8 mouse cellular contexts compared by ENCODE assay signal in genomic region chr7:89370917-89371316, GRCm38 (mm10). TPM values are rescaled to one million over a fixed set of nuclear protein-coding genes. Genes with fewer than 3 reads are reported as not detected.
DNase-seq lines count a peak whose midpoint lies in the region; ATAC-seq and TF ChIP-seq lines count a peak whose summit lies in the region.

No protein-coding gene starts in this region.

- peaks cover 14% of the 10 kb centered on the region for H3K4me1 ChIP-seq in kidney, embryonic 16.5 days (ENCODE audit: insufficient read depth, low read length)
- no peaks in the 10 kb centered on the region for H3K4me1 ChIP-seq in MEL (ENCODE audit: control insufficient read depth in 1 of 2, insufficient read depth in 2 of 2, low read length in 2 of 2)

- 47% methylated on average over 1 of the region's 1 CpGs for WGBS in kidney, embryonic 16.5 days

- no peak overlapping the region for H3K27ac ChIP-seq in kidney, embryonic 16.5 days (ENCODE audit: low read length)
- no peak overlapping the region for H3K27ac ChIP-seq in MEL (ENCODE audit: control insufficient read depth, low read depth, low read length)

- peak in 1 of 3 experiments; percentile 6; a peak in 1 of 6 replicates for TF ChIP-seq CTCF in MEL (IDR thresholded peaks at IDR 0.05 in 2 of 3, conservative IDR thresholded peaks at IDR 0.05 in 1 of 3; ENCODE audit: control insufficient read depth in 1 of 3, insufficient read depth in 1 of 3, low read depth in 2 of 3, low read length in 3 of 3, poor library complexity in 1 of 3, severe bottlenecking in 1 of 3)
- peak; percentile 31; the same call in 1 of the 2 replicates for TF ChIP-seq CTCF in brain, embryonic 14.5 days (IDR thresholded peaks at IDR 0.05; ENCODE audit: borderline replicate concordance, extremely low read depth, insufficient read depth, insufficient read length)

- no peak overlapping the region for H3K4me2 ChIP-seq in kidney, embryonic 16.5 days (replicated peaks; ENCODE audit: low read depth, low read length)

- H3K9ac ChIP-seq in kidney, embryonic 16.5 days (replicated peaks; ENCODE audit: low read length): no peak overlapping the region
- no peak overlapping the region for H3K9ac ChIP-seq in MEL (ENCODE audit: control insufficient read depth, low read depth, low read length, poor library complexity, severe bottlenecking)

- TF ChIP-seq EP300 in MEL (IDR thresholded peaks at IDR 0.05; ENCODE audit: low read depth in 1 of 2, low read length in 2 of 2): no peak

- H3K36me3 ChIP-seq in kidney, embryonic 16.5 days (ENCODE audit: insufficient read depth, low read length): no peaks in the 10 kb centered on the region
- no peaks in the 10 kb centered on the region for H3K36me3 ChIP-seq in MEL (ENCODE audit: control insufficient read depth in 1 of 2, insufficient read depth in 2 of 2, low read length in 2 of 2)
- no peaks in the 10 kb centered on the region for H3K36me3 ChIP-seq in splenic B cell, adult 2 months (ENCODE audit: control insufficient read depth, insufficient read depth, low read length, poor library complexity, severe bottlenecking)

- peak; percentile 10 for TF ChIP-seq RAD21 in MEL (IDR thresholded peaks at IDR 0.05; ENCODE audit: low read depth, low read length)

- no peak for ATAC-seq in kidney, embryonic 16.5 days (ENCODE audit: low FRiP score, low TSS enrichment)
- ATAC-seq in hematopoietic stem cell, adult 5-6 weeks (replicated peaks in 1 of 2; ENCODE audit: insufficient read depth in 1 of 2, low FRiP score in 2 of 2, low TSS enrichment in 1 of 2, low read depth in 1 of 2, poor library complexity in 2 of 2, severe bottlenecking in 2 of 2): peak; percentile 76 to 83; a peak in 3 of 4 replicates

- no peak overlapping the region for H3K4me3 ChIP-seq in kidney, embryonic 16.5 days (ENCODE audit: low read length)
- H3K4me3 ChIP-seq in MEL (ENCODE audit: control insufficient read depth in 1 of 2, insufficient read depth in 1 of 2, low read depth in 2 of 2, low read length in 2 of 2): no peak overlapping the region

- no peaks in the 10 kb centered on the region for H3K79me2 ChIP-seq in MEL (ENCODE audit: control insufficient read depth, insufficient read depth, low read length, poor library complexity)

- no peak for TF ChIP-seq POLR2A in MEL (IDR thresholded peaks at IDR 0.05; ENCODE audit: control insufficient read depth in 1 of 2, insufficient read depth in 1 of 2, low read depth in 1 of 2, low read length in 2 of 2, poor library complexity in 1 of 2)
- no peak for TF ChIP-seq POLR2A in brain, embryonic 14.5 days (IDR thresholded peaks at IDR 0.05; ENCODE audit: borderline replicate concordance, extremely low read depth, insufficient read depth, insufficient read length, poor library complexity, severe bottlenecking)

- H3K9me3 ChIP-seq in kidney, embryonic 16.5 days (ENCODE audit: low read length): no peaks in the 10 kb centered on the region
- no peaks in the 10 kb centered on the region for H3K9me3 ChIP-seq in MEL (replicated peaks; ENCODE audit: insufficient read depth, low read length)

- intact Hi-C loops in left cerebral cortex, postnatal 4 days (cut with DNase I): no loop called here

- peak; percentile 41 for DNase-seq in kidney, adult 18-20 months
- no peak for DNase-seq in MEL (ENCODE audit: low read depth, low spot score)
- DNase-seq in brain, embryonic 14.5 days (ENCODE audit: low read depth): peak; percentile 61
- peak; percentile 12 for DNase-seq in left cerebral cortex, postnatal 4 days
- peak; percentile 61 for DNase-seq in splenic B cell, adult 2 months (ENCODE audit: low read depth, low spot score)
- DNase-seq in c-Kit-positive CD71-positive TER-119-positive erythroid progenitor cells, embryonic 14.5 days (ENCODE audit: low spot score): no peak

- H3K27me3 ChIP-seq in kidney, embryonic 16.5 days (ENCODE audit: insufficient read depth, low read length): no peaks in the 10 kb centered on the region
- no peaks in the 10 kb centered on the region; a peak in 3 of 4 replicates for H3K27me3 ChIP-seq in MEL (ENCODE audit: control insufficient read depth in 1 of 2, insufficient read depth in 2 of 2, low read length in 2 of 2)
- no peaks in the 10 kb centered on the region for H3K27me3 ChIP-seq in splenic B cell, adult 2 months (ENCODE audit: control insufficient read depth, insufficient read depth, low read length, poor library complexity, severe bottlenecking)

TF ChIP-seq in MEL, 35 proteins besides CTCF, POLR2A, EP300 and RAD21:
- TF ChIP-seq ZC3H11A (IDR thresholded peaks at IDR 0.05; ENCODE audit: low read depth, low read length) (no peak), TCF12 (IDR thresholded peaks at IDR 0.05; ENCODE audit: low read depth, low read length) (no peak), ELF1 (IDR thresholded peaks at IDR 0.05; ENCODE audit: low read depth, low read length) (no peak), JUND (IDR thresholded peaks at IDR 0.05; ENCODE audit: low read depth, low read length) (no peak), SMC3 (IDR thresholded peaks at IDR 0.05; ENCODE audit: low read depth, low read length) (0 out of 2 replicates have a peak, but pooled peaks have one; percentile 25)

RNA-seq across cellular contexts. Expression of gene Tmem135, which starts 33.1 kb away (rescaled TPM):
- 37.6 and 39.9 TPM in 2 replicates for polyA plus RNA-seq in kidney, embryonic 16.5 days (2015; fragmentation: Nextera tagmentation; extraction: Ambion mirVana)
- 7.4 and 8.8 TPM in 2 replicates for total RNA-seq in MEL (2012; rRNA removed)
- polyA plus RNA-seq in MEL (2012; ENCODE audit: insufficient read depth in 1 of 2, insufficient read length in 2 of 2, low read depth in 1 of 2, low replicate concordance in 2 of 2, missing spikeins in 1 of 2): 10 to 100 TPM in 1 of 2 experiments, not detected in 1; 33.9 TPM
- polyA plus RNA-seq in brain, embryonic 14.5 days (2012; rRNA removed): 12.8 and 17.4 TPM in 2 replicates
- 26.0 and 30.1 TPM in 2 replicates for total RNA-seq in hematopoietic stem cell, adult 5-6 weeks (2017)
- 10 to 100 TPM; 49.4 to 54.6 TPM for total RNA-seq in left cerebral cortex, postnatal 4 days (2021)

RNA-seq across cellular contexts. Expression of gene Fzd4, which starts 33.2 kb away (rescaled TPM):
- polyA plus RNA-seq in kidney, embryonic 16.5 days (2015; fragmentation: Nextera tagmentation; extraction: Ambion mirVana): 28.1 and 31.0 TPM in 2 replicates
- total RNA-seq in MEL (2012; rRNA removed): 0.08 and 0.13 TPM in 2 replicates
- 1 to 10 TPM in 1 of 2 experiments, not detected in 1; 1.1 TPM for polyA plus RNA-seq in MEL (2012; ENCODE audit: insufficient read depth in 1 of 2, insufficient read length in 2 of 2, low read depth in 1 of 2, low replicate concordance in 2 of 2, missing spikeins in 1 of 2)
- polyA plus RNA-seq in brain, embryonic 14.5 days (2012; rRNA removed): 2.4 and 3.1 TPM in 2 replicates
- 2.0 and 2.1 TPM in 2 replicates for total RNA-seq in hematopoietic stem cell, adult 5-6 weeks (2017)
- 1 to 10 TPM; 4.9 to 5.1 TPM for total RNA-seq in left cerebral cortex, postnatal 4 days (2021)

Comparison
In these comparisons a context has a peak if more than half of its experiments do, and no peak if none do; other contexts are left out.
1. DNase-seq: peak in kidney, adult 18-20 months (single experiment), brain, embryonic 14.5 days (single experiment), left cerebral cortex, postnatal 4 days (single experiment) and splenic B cell, adult 2 months (single experiment); none in MEL (single experiment) and c-Kit-positive CD71-positive TER-119-positive erythroid progenitor cells, embryonic 14.5 days (single experiment).